Mouse (Mus musculus) urinary bladder, postnatal 25 days (tissue): Measurements from ENCODE around the gene Gm42791.

Experiments used
- DNase-seq: peaks from one replicate; pipeline ENCODE4 v3.0.0; 2022; ENCODE audit warnings: low spot score

Gene Gm42791

GRCm38 (mm10) chr5:148869583-148869982 is 125.4 kb downstream of the Gm42791 start:
- DNase-seq = no peak

GRCm38 (mm10) chr5:148867766-148868165 is 127.2 kb downstream of the Gm42791 start:
- DNase-seq = no peak

GRCm38 (mm10) chr5:148867171-148867570 is 127.8 kb downstream of the Gm42791 start:
- no peak for DNase-seq

- no peak for DNase-seq
Measured at GRCm38 (mm10) chr5:148866571-148866970, 128.4 kb downstream of the Gm42791 start.

- no peak for DNase-seq
Measured at GRCm38 (mm10) chr5:148863409-148863808, 131.5 kb downstream of the Gm42791 start.

- DNase-seq = no peak
Measured at GRCm38 (mm10) chr5:148862853-148863252, 132.1 kb downstream of the Gm42791 start.

- DNase-seq = no peak
Measured at GRCm38 (mm10) chr5:148862136-148862535, 132.8 kb downstream of the Gm42791 start.

- DNase-seq = no peak
Measured at GRCm38 (mm10) chr5:148857522-148857921, 137.4 kb downstream of the Gm42791 start.

- DNase-seq = no peak
Measured at GRCm38 (mm10) chr5:148855047-148855446, 139.9 kb downstream of the Gm42791 start.

GRCm38 (mm10) chr5:148854166-148854565 is 140.8 kb downstream of the Gm42791 start:
- no peak for DNase-seq

- no peak for DNase-seq
Measured at GRCm38 (mm10) chr5:148849516-148849915, 145.4 kb downstream of the Gm42791 start.

GRCm38 (mm10) chr5:148847032-148847431 is 147.9 kb downstream of the Gm42791 start:
- no peak for DNase-seq
